Mouse (Mus musculus): ENCODE data around the gene Olfr64. TPM values are rescaled to one million over a fixed set of nuclear protein-coding genes. Genes with fewer than 3 reads are reported as not detected.

Gene Olfr64
- polyA plus RNA-seq, 1 experiment from 2014 or later: not detected

DNA sequence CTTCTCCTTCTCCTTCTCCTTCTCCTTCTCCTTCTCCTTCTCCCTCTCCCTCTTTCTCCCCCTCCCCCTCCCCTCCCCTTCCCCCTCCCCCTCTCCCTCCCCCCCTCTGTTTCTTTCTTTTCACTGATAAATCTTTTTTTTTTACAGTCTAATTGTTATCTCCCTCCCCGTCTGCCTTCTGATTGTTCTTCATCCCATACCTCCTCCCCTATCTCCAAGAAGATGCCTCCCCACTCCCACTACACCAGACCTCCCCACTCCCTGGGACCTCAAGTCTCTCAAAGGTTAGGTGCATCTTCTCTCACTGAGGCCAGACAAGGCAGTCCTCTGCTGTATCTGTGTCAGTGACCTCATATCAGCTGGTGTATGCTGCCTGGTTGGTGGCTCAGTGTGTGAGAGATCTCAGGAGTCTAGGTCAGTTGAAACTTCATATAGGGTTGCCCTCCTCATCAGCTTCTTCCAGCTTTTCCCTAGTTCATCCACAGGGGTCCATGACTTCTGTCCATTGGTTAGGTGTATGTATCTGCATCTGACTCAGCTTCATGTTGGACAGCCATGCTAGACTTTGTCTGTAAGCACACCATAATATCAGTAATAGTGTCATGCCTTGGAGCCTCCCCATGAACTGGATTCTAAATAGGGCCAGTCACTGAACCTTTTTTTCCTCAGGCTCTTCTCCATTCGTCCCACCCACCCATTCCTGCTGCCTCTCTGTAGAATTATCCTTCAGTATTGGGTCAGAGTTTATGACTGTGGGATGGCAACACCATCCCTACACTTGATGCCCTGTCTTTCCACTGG is 49.6 kb downstream of the Olfr64 start:
- Histone ChIP-seq H3K9me3 (ENCODE audit: control insufficient read depth, low read length) (no peaks in the 10 kb centered on the region), H3K36me3 (ENCODE audit: control insufficient read depth, insufficient read depth, low read length) (no peaks in the 10 kb centered on the region), H3K27ac (ENCODE audit: low read depth, low read length) (no peak overlapping the region), H3K4me1 (ENCODE audit: control insufficient read depth, insufficient read depth, low read length) (no peaks in the 10 kb centered on the region), H3K9ac (ENCODE audit: low read depth, low read length) (no peak overlapping the region), H3K4me2 (replicated peaks; ENCODE audit: low read depth, low read length) (no peak overlapping the region), H3K27me3 (ENCODE audit: control insufficient read depth, insufficient read depth, low read length) (no peaks in the 10 kb centered on the region), H3K4me3 (ENCODE audit: low read length) (no peak overlapping the region)
- ATAC-seq (ENCODE audit: low FRiP score, low TSS enrichment): no peak
- 57% methylated on average over 2 of the region's 2 CpGs for WGBS

GRCm38 (mm10) chr7:103843034-103843433 is 51.3 kb downstream of the Olfr64 start, which contains the start of gene Hbb-bh1:
Gene Hbb-bh1 (minus strand): TSS chr7:103843164.
- H3K27me3 ChIP-seq (ENCODE audit: control insufficient read depth, insufficient read depth, low read length): no peaks in the 10 kb centered on the region
- H3K4me3 ChIP-seq (ENCODE audit: low read length): no peak within 1 kb of the TSS
- H3K36me3 ChIP-seq (ENCODE audit: control insufficient read depth, insufficient read depth, low read length): no peaks in the 10 kb centered on the region
- ATAC-seq (ENCODE audit: low FRiP score, low TSS enrichment): no peak
- WGBS: 86% methylated on average over 2 of the region's 2 CpGs
- no peak within 1 kb of the TSS for H3K9ac ChIP-seq (ENCODE audit: low read depth, low read length)
- no peaks in the 10 kb centered on the region for H3K9me3 ChIP-seq (ENCODE audit: control insufficient read depth, low read length)
- H3K27ac ChIP-seq (ENCODE audit: low read depth, low read length): no peak within 1 kb of the TSS
- no peaks in the 10 kb centered on the region for H3K4me1 ChIP-seq (ENCODE audit: control insufficient read depth, insufficient read depth, low read length)
- no peak within 1 kb of the TSS for H3K4me2 ChIP-seq (replicated peaks; ENCODE audit: low read depth, low read length)

DNA sequence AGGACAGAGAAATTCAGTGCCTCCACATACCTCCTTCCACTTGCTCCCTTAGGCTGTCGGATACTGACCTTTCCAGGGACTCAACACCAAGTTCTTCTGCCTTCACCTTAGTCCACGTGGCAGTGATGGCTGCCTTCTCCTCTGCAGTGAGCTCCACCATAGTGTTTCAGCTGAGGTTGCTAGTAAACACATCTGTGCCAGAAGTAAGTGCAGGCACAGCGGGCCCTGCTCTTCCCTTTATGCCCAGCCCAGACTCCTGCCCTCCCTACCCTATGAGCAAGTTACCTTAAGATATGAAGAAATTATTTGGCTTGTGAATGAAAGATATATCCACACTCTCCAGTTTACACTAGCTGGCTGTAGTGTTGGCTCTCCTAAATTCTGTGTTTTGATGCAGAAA is 54.0 kb downstream of the Olfr64 start, which contains the start of gene Hbb-bh2:
Gene Hbb-bh2 (minus strand): TSS at position 253 of the 400 bp plus-strand sequence.
- no peak for ATAC-seq (ENCODE audit: low FRiP score, low TSS enrichment)
- 75% methylated on average over 3 of the region's 3 CpGs for WGBS

More for the DNA sequence above, 54.0 kb downstream of the Olfr64 start, which contains the start of gene Hbb-bh2:
- no peak within 1 kb of the TSS for H3K27ac ChIP-seq (ENCODE audit: low read depth, low read length)
- no peaks in the 10 kb centered on the region for H3K36me3 ChIP-seq (ENCODE audit: control insufficient read depth, insufficient read depth, low read length)
- H3K4me2 ChIP-seq (replicated peaks; ENCODE audit: low read depth, low read length): no peak within 1 kb of the TSS
- no peak within 1 kb of the TSS for H3K4me3 ChIP-seq (ENCODE audit: low read length)
- H3K27me3 ChIP-seq (ENCODE audit: control insufficient read depth, insufficient read depth, low read length): no peaks in the 10 kb centered on the region
- H3K9me3 ChIP-seq (ENCODE audit: control insufficient read depth, low read length): no peaks in the 10 kb centered on the region
- no peak within 1 kb of the TSS for H3K9ac ChIP-seq (ENCODE audit: low read depth, low read length)
- no peaks in the 10 kb centered on the region for H3K4me1 ChIP-seq (ENCODE audit: control insufficient read depth, insufficient read depth, low read length)

Other genes with a start within 250 kb of the Olfr64 start
- not detected in 2 replicates for gene Olfr623, start 230.8 kb downstream of the Olfr64 start, polyA plus RNA-seq (2014; fragmentation: Nextera tagmentation; extraction: Ambion mirVana)
- 0.04 TPM in 1 of 2 replicates, not detected in the other for gene Olfr624, start 223.3 kb downstream of the Olfr64 start, polyA plus RNA-seq (2014; fragmentation: Nextera tagmentation; extraction: Ambion mirVana)
- not detected in 2 replicates for gene Olfr625-ps1, start 211.8 kb downstream of the Olfr64 start, polyA plus RNA-seq (2014; fragmentation: Nextera tagmentation; extraction: Ambion mirVana)
- gene Olfr243, start 179.8 kb downstream of the Olfr64 start, polyA plus RNA-seq (2014; fragmentation: Nextera tagmentation; extraction: Ambion mirVana): not detected in 2 replicates
- gene Olfr628, start 164.1 kb downstream of the Olfr64 start, polyA plus RNA-seq (2014; fragmentation: Nextera tagmentation; extraction: Ambion mirVana): not detected in 2 replicates
- not detected in 2 replicates for gene Olfr629, start 149.5 kb downstream of the Olfr64 start, polyA plus RNA-seq (2014; fragmentation: Nextera tagmentation; extraction: Ambion mirVana)
- gene Olfr630, start 137.2 kb downstream of the Olfr64 start, polyA plus RNA-seq (2014; fragmentation: Nextera tagmentation; extraction: Ambion mirVana): not detected in 2 replicates
- gene Olfr69, start 122.9 kb downstream of the Olfr64 start, polyA plus RNA-seq (2014; fragmentation: Nextera tagmentation; extraction: Ambion mirVana): not detected in 2 replicates
- gene Olfr68, start 114.8 kb downstream of the Olfr64 start, polyA plus RNA-seq (2014; fragmentation: Nextera tagmentation; extraction: Ambion mirVana): not detected in 2 replicates
- gene Olfr67, start 102.7 kb downstream of the Olfr64 start, polyA plus RNA-seq (2014; fragmentation: Nextera tagmentation; extraction: Ambion mirVana): not detected in 2 replicates
- gene Hbb-bt, start 80.5 kb downstream of the Olfr64 start, polyA plus RNA-seq (2014; fragmentation: Nextera tagmentation; extraction: Ambion mirVana): 1,529 and 1,788 TPM in 2 replicates
- gene Hbb-bs, start 66.4 kb downstream of the Olfr64 start, polyA plus RNA-seq (2014; fragmentation: Nextera tagmentation; extraction: Ambion mirVana): 3,842 and 4,307 TPM in 2 replicates
- gene Hbb-bh2, start 54.0 kb downstream of the Olfr64 start, polyA plus RNA-seq (2014; fragmentation: Nextera tagmentation; extraction: Ambion mirVana): not detected in 2 replicates
- gene Hbb-bh1, start 51.3 kb downstream of the Olfr64 start, polyA plus RNA-seq (2014; fragmentation: Nextera tagmentation; extraction: Ambion mirVana): 2.8 and 6.5 TPM in 2 replicates
- gene Hbb-y, start 41.3 kb downstream of the Olfr64 start, polyA plus RNA-seq (2014; fragmentation: Nextera tagmentation; extraction: Ambion mirVana): 578 and 855 TPM in 2 replicates
- not detected in 2 replicates for gene Olfr66, start 8.2 kb downstream of the Olfr64 start, polyA plus RNA-seq (2014; fragmentation: Nextera tagmentation; extraction: Ambion mirVana)
- gene Olfr65, start 9.0 kb upstream of the Olfr64 start, polyA plus RNA-seq (2014; fragmentation: Nextera tagmentation; extraction: Ambion mirVana): not detected in 2 replicates
- not detected in 2 replicates for gene Olfr631, start 34.3 kb upstream of the Olfr64 start, polyA plus RNA-seq (2014; fragmentation: Nextera tagmentation; extraction: Ambion mirVana)
- gene Olfr632, start 39.9 kb upstream of the Olfr64 start, polyA plus RNA-seq (2014; fragmentation: Nextera tagmentation; extraction: Ambion mirVana): not detected in 2 replicates
- not detected in 2 replicates for gene Olfr633, start 50.0 kb upstream of the Olfr64 start, polyA plus RNA-seq (2014; fragmentation: Nextera tagmentation; extraction: Ambion mirVana)
- 0.03 TPM in 1 of 2 replicates, not detected in the other for gene Olfr635, start 76.7 kb upstream of the Olfr64 start, polyA plus RNA-seq (2014; fragmentation: Nextera tagmentation; extraction: Ambion mirVana)
- gene Olfr638, start 104.3 kb upstream of the Olfr64 start, polyA plus RNA-seq (2014; fragmentation: Nextera tagmentation; extraction: Ambion mirVana): not detected in 2 replicates
- gene Olfr639, start 122.8 kb upstream of the Olfr64 start, polyA plus RNA-seq (2014; fragmentation: Nextera tagmentation; extraction: Ambion mirVana): 0.03 TPM in 1 of 2 replicates, not detected in the other
- not detected in 2 replicates for gene Olfr640, start 131.1 kb upstream of the Olfr64 start, polyA plus RNA-seq (2014; fragmentation: Nextera tagmentation; extraction: Ambion mirVana)
- not detected in 2 replicates for gene Olfr641, start 141.0 kb upstream of the Olfr64 start, polyA plus RNA-seq (2014; fragmentation: Nextera tagmentation; extraction: Ambion mirVana)
- gene Olfr642, start 158.2 kb upstream of the Olfr64 start, polyA plus RNA-seq (2014; fragmentation: Nextera tagmentation; extraction: Ambion mirVana): not detected in 2 replicates
- not detected in 2 replicates for gene 4930516K23Rik, start 167.0 kb upstream of the Olfr64 start, polyA plus RNA-seq (2014; fragmentation: Nextera tagmentation; extraction: Ambion mirVana)
- not detected in 2 replicates for gene Olfr644, start 177.4 kb upstream of the Olfr64 start, polyA plus RNA-seq (2014; fragmentation: Nextera tagmentation; extraction: Ambion mirVana)
- not detected in 2 replicates for gene Olfr645, start 191.0 kb upstream of the Olfr64 start, polyA plus RNA-seq (2014; fragmentation: Nextera tagmentation; extraction: Ambion mirVana)
- gene Olfr646, start 210.4 kb upstream of the Olfr64 start, polyA plus RNA-seq (2014; fragmentation: Nextera tagmentation; extraction: Ambion mirVana): not detected in 2 replicates
- gene Ubqln5, start 235.3 kb upstream of the Olfr64 start, polyA plus RNA-seq (2014; fragmentation: Nextera tagmentation; extraction: Ambion mirVana): not detected in 2 replicates
- not detected in 2 replicates for gene Olfr643, start 242.9 kb upstream of the Olfr64 start, polyA plus RNA-seq (2014; fragmentation: Nextera tagmentation; extraction: Ambion mirVana)
- gene Ubqln3, start 248.8 kb upstream of the Olfr64 start, polyA plus RNA-seq (2014; fragmentation: Nextera tagmentation; extraction: Ambion mirVana): not detected in 2 replicates